Mouse (Mus musculus) heart, embryonic 12.5 days (tissue): ENCODE measurements around the gene Grip1. TPM values are rescaled to one million over a fixed set of nuclear protein-coding genes. Genes with fewer than 3 reads are reported as not detected.

ENCODE experiments used
- ATAC-seq: fragments of 200-750 bp; cut with Nextera tagmentation; 2 replicates; pipeline ENCODE4 v1.8.0; 2017; ENCODE audit warnings: moderate TSS enrichment, moderate library complexity; ENCODE audit not compliant: insufficient number of reproducible peaks, low FRiP score
- H3K27ac ChIP-seq: fragments of 300-500 bp; sonication (generic); 2 replicates; pipeline ENCODE4 v1.5.1; 2016; ENCODE audit warnings: mild to moderate bottlenecking, moderate library complexity; ENCODE audit not compliant: poor library complexity, severe bottlenecking
- H3K27me3 ChIP-seq: fragments of 300-500 bp; sonication (generic); replicated peaks from 2 replicates; pipeline ENCODE4 v1.6.1; 2016; ENCODE audit warnings: mild to moderate bottlenecking, moderate library complexity
- H3K36me3 ChIP-seq: fragments of 300-500 bp; sonication (generic); 2 replicates; pipeline ENCODE4 v1.6.1; 2016; ENCODE audit warnings: mild to moderate bottlenecking, moderate library complexity
- H3K4me1 ChIP-seq: fragments of 300-500 bp; sonication (generic); replicated peaks from 2 replicates; pipeline ENCODE4 v1.6.1; 2016; ENCODE audit warnings: mild to moderate bottlenecking
- H3K4me2 ChIP-seq: fragments of 300-500 bp; sonication (generic); 2 replicates; pipeline ENCODE4 v1.6.1; 2016; ENCODE audit warnings: mild to moderate bottlenecking, moderate library complexity
- H3K4me3 ChIP-seq: fragments of 300-500 bp; sonication (generic); 2 replicates; pipeline ENCODE4 v1.5.1; 2016; ENCODE audit warnings: mild to moderate bottlenecking
- H3K9ac ChIP-seq: fragments of 300-500 bp; sonication (generic); 2 replicates; pipeline ENCODE4 v1.6.1; 2016; ENCODE audit warnings: mild to moderate bottlenecking, moderate library complexity
- H3K9me3 ChIP-seq: fragments of 300-500 bp; sonication (generic); replicated peaks from 2 replicates; pipeline ENCODE4 v1.6.1; 2016; ENCODE audit warnings: mild to moderate bottlenecking, moderate library complexity
- WGBS: fragments of 180-500 bp; shearing (Covaris S2); methylation state at CpG from one replicate; pipeline ENCODE4 v1.1.7; 2016; 5-methylcytosine and 5-hydroxymethylcytosine counted together
- polyA plus RNA-seq: library from polyadenylated mRNA; unstranded; fragments of >200 nt; fragmentation: Nextera tagmentation; extraction: Ambion mirVana; gene quantifications from 2 replicates; pipeline ENCODE4 v1.2.1, GENCODE M21; 2016

Gene Grip1
- polyA plus RNA-seq, 1 experiment from 2014 or later = 3.1 TPM

DNA sequence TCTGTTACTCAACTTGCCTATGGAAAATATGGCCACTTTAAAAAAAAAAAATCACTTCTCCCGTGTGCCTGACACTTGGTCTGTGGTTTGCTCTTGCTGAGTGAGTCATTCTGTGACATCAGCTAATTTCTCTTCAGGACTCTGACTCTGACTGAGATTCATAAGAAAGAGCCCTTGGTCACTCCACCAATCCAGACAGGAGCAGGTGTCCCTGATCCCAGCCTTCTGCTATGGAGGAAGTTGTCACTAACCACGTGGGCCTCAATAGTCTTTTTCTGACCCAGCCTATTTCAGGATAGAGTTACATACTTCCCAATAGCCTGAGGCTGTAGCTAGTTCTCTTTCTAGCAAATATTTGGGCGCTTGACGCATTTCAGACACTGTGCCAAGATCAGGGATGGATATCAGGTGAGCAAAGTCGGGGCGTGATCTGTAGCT lies 298.8 kb downstream of the Grip1 start:
- Histone ChIP-seq H3K4me2 (no peak overlapping the region), H3K27ac (no peak overlapping the region), H3K4me3 (no peak overlapping the region), H3K27me3 (no peaks in the 10 kb centered on the region), H3K9ac (no peak overlapping the region), H3K9me3 (no peaks in the 10 kb centered on the region), H3K4me1 (no peaks in the 10 kb centered on the region), H3K36me3 (no peaks in the 10 kb centered on the region)
- ATAC-seq = no peak
- WGBS = 83% methylated on average over 6 of the region's 6 CpGs

DNA sequence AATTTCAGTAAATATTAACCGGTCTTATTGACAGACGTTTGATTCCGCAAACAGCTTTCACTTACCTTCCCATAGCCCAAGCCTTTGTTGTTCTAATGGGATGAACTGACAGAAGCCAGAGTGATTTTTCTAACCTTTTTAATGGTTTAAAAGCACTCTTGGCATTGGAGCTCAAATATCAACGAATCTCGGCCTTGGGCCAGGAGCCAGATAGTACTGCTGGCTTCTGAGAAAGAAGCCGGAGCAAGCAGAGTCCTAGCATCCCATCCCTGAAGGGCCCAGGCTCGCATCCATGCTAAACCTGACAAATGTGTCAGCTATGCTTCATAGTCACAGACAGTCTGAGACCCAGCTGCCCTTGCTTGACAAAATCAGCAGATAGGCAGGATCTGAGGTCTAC lies 302.6 kb downstream of the Grip1 start:
- H3K4me1 ChIP-seq = peaks cover 11% of the 10 kb centered on the region
- H3K27me3 ChIP-seq = no peaks in the 10 kb centered on the region
- H3K9me3 ChIP-seq = no peaks in the 10 kb centered on the region
- no peak overlapping the region for H3K9ac ChIP-seq
- no peak for ATAC-seq
- WGBS = 84% methylated on average over 7 of the region's 7 CpGs
- no peak overlapping the region for H3K27ac ChIP-seq
- no peaks in the 10 kb centered on the region for H3K36me3 ChIP-seq
- H3K4me3 ChIP-seq = no peak overlapping the region
- H3K4me2 ChIP-seq = no peak overlapping the region

GRCm38 (mm10) chr10:119757219-119757618 lies 303.6 kb downstream of the Grip1 start:
- Histone ChIP-seq H3K4me2 (no peak overlapping the region), H3K27ac (no peak overlapping the region), H3K36me3 (no peaks in the 10 kb centered on the region), H3K4me3 (no peak overlapping the region), H3K9ac (no peak overlapping the region), H3K4me1 (peaks cover 11% of the 10 kb centered on the region), H3K27me3 (no peaks in the 10 kb centered on the region), H3K9me3 (no peaks in the 10 kb centered on the region)
- WGBS = 80% methylated on average over 6 of the region's 6 CpGs
- no peak for ATAC-seq

- no peak overlapping the region for H3K27ac ChIP-seq
- no peak overlapping the region for H3K4me3 ChIP-seq
These were observed 308.1 kb downstream of the Grip1 start for GRCm38 (mm10) chr10:119761451-119762367.

GRCm38 (mm10) chr10:119778871-119779270 lies 325.2 kb downstream of the Grip1 start:
- H3K36me3 ChIP-seq = no peaks in the 10 kb centered on the region
- no peak overlapping the region for H3K4me2 ChIP-seq
- no peaks in the 10 kb centered on the region for H3K9me3 ChIP-seq
- no peaks in the 10 kb centered on the region for H3K4me1 ChIP-seq
- H3K9ac ChIP-seq = no peak overlapping the region
- WGBS = 57% methylated on average over 5 of the region's 5 CpGs
- ATAC-seq = no peak
- no peaks in the 10 kb centered on the region for H3K27me3 ChIP-seq
- no peak overlapping the region for H3K4me3 ChIP-seq
- no peak overlapping the region for H3K27ac ChIP-seq

More at GRCm38 (mm10) chr10:119761451-119762367, 308.1 kb downstream of the Grip1 start:
- WGBS = 89% methylated on average over 33 of the region's 33 CpGs
- H3K9me3 ChIP-seq = no peaks in the 10 kb centered on the region
- no peaks in the 10 kb centered on the region for H3K36me3 ChIP-seq
- no peak overlapping the region for H3K4me2 ChIP-seq
- no peaks in the 10 kb centered on the region for H3K27me3 ChIP-seq
- peaks cover 11% of the 10 kb centered on the region for H3K4me1 ChIP-seq
- ATAC-seq = no peak
- H3K9ac ChIP-seq = no peak overlapping the region

DNA sequence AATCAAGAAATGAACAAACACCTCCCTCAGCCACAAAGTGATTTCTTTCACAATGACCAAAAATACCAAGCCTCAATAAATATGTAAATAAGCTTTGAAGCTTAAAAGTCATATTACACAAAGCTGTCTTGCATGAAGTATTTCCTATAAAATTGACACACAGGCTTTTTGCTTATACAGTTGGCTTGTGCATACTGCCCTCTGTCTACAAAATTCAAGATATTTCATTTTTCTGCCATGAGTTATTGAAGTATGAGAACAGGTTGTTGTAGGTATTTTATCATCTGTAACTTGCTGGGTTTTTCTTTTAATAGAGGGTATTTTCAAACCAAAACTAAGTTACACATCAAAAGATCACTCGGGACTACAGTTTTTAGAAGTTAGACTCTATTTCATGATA lies 326.0 kb downstream of the Grip1 start:
- 77% methylated on average over 1 of the region's 1 CpGs for WGBS
- Histone ChIP-seq H3K4me1 (no peaks in the 10 kb centered on the region), H3K27me3 (no peaks in the 10 kb centered on the region), H3K9ac (no peak overlapping the region), H3K27ac (no peak overlapping the region), H3K9me3 (no peaks in the 10 kb centered on the region), H3K36me3 (no peaks in the 10 kb centered on the region), H3K4me2 (no peak overlapping the region), H3K4me3 (no peak overlapping the region)
- no peak for ATAC-seq

DNA sequence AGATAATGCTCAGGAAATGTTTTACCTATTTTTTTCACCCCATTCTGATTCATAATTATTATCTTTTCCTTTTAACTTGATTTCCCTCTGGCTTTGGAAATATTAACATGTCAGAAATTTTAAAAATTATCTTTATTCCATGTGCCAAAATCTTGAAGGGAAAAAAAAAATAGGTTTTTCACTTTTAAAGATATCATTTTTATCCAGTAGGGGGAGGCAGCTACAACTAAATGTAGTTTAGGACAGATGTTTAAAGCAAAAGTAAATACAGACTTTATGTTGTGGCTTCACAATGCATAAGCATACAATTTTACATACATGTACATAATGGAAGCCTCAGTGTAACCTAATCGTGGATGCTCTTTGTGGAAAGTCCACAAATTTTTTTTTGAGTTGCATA lies 336.9 kb downstream of the Grip1 start:
- no peak overlapping the region for H3K9ac ChIP-seq
- H3K27me3 ChIP-seq = no peaks in the 10 kb centered on the region
- no peak overlapping the region for H3K4me2 ChIP-seq
- no peaks in the 10 kb centered on the region for H3K36me3 ChIP-seq
- no peak for ATAC-seq
- WGBS = 69% methylated on average over 1 of the region's 1 CpGs
- no peak overlapping the region for H3K27ac ChIP-seq
- H3K4me3 ChIP-seq = no peak overlapping the region
- no peaks in the 10 kb centered on the region for H3K4me1 ChIP-seq
- H3K9me3 ChIP-seq = no peaks in the 10 kb centered on the region

- peaks cover 4% of the 10 kb centered on the region for H3K4me1 ChIP-seq
- ATAC-seq = no peak
- H3K4me3 ChIP-seq = no peak overlapping the region
- H3K4me2 ChIP-seq = no peak overlapping the region
- no peaks in the 10 kb centered on the region for H3K9me3 ChIP-seq
- H3K36me3 ChIP-seq = no peaks in the 10 kb centered on the region
- no peak overlapping the region for H3K9ac ChIP-seq
- H3K27me3 ChIP-seq = no peaks in the 10 kb centered on the region; the same call in 1 of the 2 replicates
- H3K27ac ChIP-seq = no peak overlapping the region
- 30% methylated on average over 6 of the region's 6 CpGs for WGBS
These were observed 348.8 kb downstream of the Grip1 start for GRCm38 (mm10) chr10:119802421-119802820.

GRCm38 (mm10) chr10:119803633-119804422 lies 350.2 kb downstream of the Grip1 start:
- no peak for ATAC-seq
- H3K27ac ChIP-seq = no peak overlapping the region
- WGBS = 52% methylated on average over 13 of the region's 13 CpGs

GRCm38 (mm10) chr10:119804423-119804814 lies 350.8 kb downstream of the Grip1 start:
- Histone ChIP-seq H3K4me3 (no peak overlapping the region), H3K27ac (no peak overlapping the region), H3K36me3 (no peaks in the 10 kb centered on the region), H3K9ac (no peak overlapping the region), H3K9me3 (no peaks in the 10 kb centered on the region), H3K4me2 (no peak overlapping the region), H3K4me1 (peaks cover 4% of the 10 kb centered on the region), H3K27me3 (no peaks in the 10 kb centered on the region; the same call in 1 of the 2 replicates)
- no peak for ATAC-seq
- 75% methylated on average over 9 of the region's 9 CpGs for WGBS

More at GRCm38 (mm10) chr10:119803633-119804422, 350.2 kb downstream of the Grip1 start:
- H3K27me3 ChIP-seq = no peaks in the 10 kb centered on the region; the same call in 1 of the 2 replicates
- H3K4me3 ChIP-seq = no peak overlapping the region
- no peak overlapping the region for H3K9ac ChIP-seq
- H3K4me2 ChIP-seq = no peak overlapping the region
- H3K4me1 ChIP-seq = peaks cover 4% of the 10 kb centered on the region
- H3K9me3 ChIP-seq = no peaks in the 10 kb centered on the region
- no peaks in the 10 kb centered on the region for H3K36me3 ChIP-seq

DNA sequence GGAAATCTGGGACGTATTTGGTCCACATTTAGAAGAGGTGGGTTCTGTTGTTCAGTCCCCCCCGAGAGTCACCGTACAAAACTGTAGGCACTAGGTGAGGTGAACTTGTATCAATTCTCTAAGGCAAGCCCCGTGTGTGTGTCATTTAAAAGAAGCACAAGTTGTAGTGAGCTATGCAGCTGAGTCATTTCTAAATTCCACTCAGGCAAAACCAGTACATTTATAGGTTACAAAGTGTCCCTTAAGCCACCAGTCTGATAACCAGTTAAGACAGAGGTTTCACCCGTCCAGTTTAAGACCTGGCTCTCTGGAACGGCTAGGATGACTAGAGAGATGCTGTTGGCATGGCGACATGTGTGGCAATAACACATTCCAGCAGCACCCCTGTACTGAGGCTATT lies 351.5 kb downstream of the Grip1 start:
- H3K4me1 ChIP-seq = peaks cover 4% of the 10 kb centered on the region
- H3K36me3 ChIP-seq = no peaks in the 10 kb centered on the region
- H3K27me3 ChIP-seq = no peaks in the 10 kb centered on the region; the same call in 1 of the 2 replicates
- no peaks in the 10 kb centered on the region for H3K9me3 ChIP-seq
- no peak overlapping the region for H3K4me3 ChIP-seq
- 67% methylated on average over 7 of the region's 7 CpGs for WGBS
- H3K9ac ChIP-seq = no peak overlapping the region
- no peak overlapping the region for H3K4me2 ChIP-seq
- no peak overlapping the region for H3K27ac ChIP-seq
- no peak for ATAC-seq
